Mouse (Mus musculus) myocyte (in vitro differentiated cells): ENCODE measurements around the gene Cfap73. TPM values are rescaled to one million over a fixed set of nuclear protein-coding genes. Genes with fewer than 3 reads are reported as not detected.

ENCODE experiments used
- H3K27me3 ChIP-seq: one replicate; pipeline ENCODE4 v1.6.1; 2011; ENCODE audit not compliant: control insufficient read depth, insufficient read depth, insufficient read length
- H3K36me3 ChIP-seq: one replicate; pipeline ENCODE4 v1.6.1; 2011; ENCODE audit not compliant: control insufficient read depth, insufficient read depth
- H3K4me2 ChIP-seq: one replicate; pipeline ENCODE4 v1.6.1; 2011; ENCODE audit warnings: low read depth, control low read depth
- H3K4me3 ChIP-seq: one replicate; pipeline ENCODE4 v1.5.1; 2011; ENCODE audit warnings: mild to moderate bottlenecking, control low read depth, moderate library complexity
- H3K79me2 ChIP-seq: one replicate; pipeline ENCODE4 v1.6.1; 2011; ENCODE audit not compliant: control insufficient read depth, insufficient read depth
- H3ac ChIP-seq: one replicate; pipeline ENCODE4 v1.6.1; 2011; ENCODE audit not compliant: control insufficient read depth, insufficient read length
- CEBPB ChIP-seq: IDR thresholded peaks from 2 replicates; pipeline ENCODE4 v1.6.1; 2011; ENCODE audit warnings: mild to moderate bottlenecking, moderate library complexity; ENCODE audit not compliant: poor library complexity, insufficient read depth, severe bottlenecking
- E2F4 ChIP-seq: IDR thresholded peaks from one replicate; pipeline ENCODE4 v1.6.1; 2011; ENCODE audit warnings: mild to moderate bottlenecking, control low read depth, moderate library complexity; ENCODE audit not compliant: insufficient read depth
- MAX ChIP-seq: IDR thresholded peaks from one replicate; pipeline ENCODE4 v1.6.1; 2011; ENCODE audit warnings: low read depth, mild to moderate bottlenecking, control low read depth
- MYOD1 ChIP-seq, 3 experiments: IDR thresholded peaks; one replicate each; pipeline ENCODE4 v1.6.1; 2011; ENCODE audit warnings: control low read depth in 2 of 3, low read depth in 2 of 3, mild to moderate bottlenecking in 2 of 3, moderate library complexity in 1 of 3; ENCODE audit not compliant: insufficient read length in 2 of 3, control insufficient read depth in 1 of 3
- MYOG ChIP-seq, 3 experiments: IDR thresholded peaks; one replicate each; pipeline ENCODE4 v1.6.1; 2011; ENCODE audit warnings: control low read depth in 2 of 3, low read depth in 2 of 3, mild to moderate bottlenecking in 2 of 3; ENCODE audit not compliant: insufficient read length in 2 of 3, control insufficient read depth in 1 of 3, insufficient read depth in 1 of 3
- POLR2A ChIP-seq: IDR thresholded peaks from one replicate; pipeline ENCODE4 v1.6.1; 2011; ENCODE audit warnings: low read depth, mild to moderate bottlenecking, control low read depth, moderate library complexity; ENCODE audit not compliant: insufficient read length
- POLR2AphosphoS2 ChIP-seq: IDR thresholded peaks from one replicate; pipeline ENCODE4 v1.6.1; 2011; ENCODE audit warnings: low read depth, control low read depth; ENCODE audit not compliant: insufficient read length
- REST ChIP-seq: IDR thresholded peaks from one replicate; pipeline ENCODE4 v1.6.1; 2011; ENCODE audit warnings: mild to moderate bottlenecking, control low read depth, moderate library complexity; ENCODE audit not compliant: insufficient read depth, insufficient read length
- SRF ChIP-seq: IDR thresholded peaks from one replicate; pipeline ENCODE4 v1.6.1; 2011; ENCODE audit warnings: low read depth; ENCODE audit not compliant: control insufficient read depth, insufficient read length
- TCF12 ChIP-seq: IDR thresholded peaks from one replicate; pipeline ENCODE4 v1.6.1; 2011; ENCODE audit warnings: mild to moderate bottlenecking, control low read depth; ENCODE audit not compliant: poor library complexity, insufficient read depth, severe bottlenecking
- TCF3 ChIP-seq: IDR thresholded peaks from one replicate; pipeline ENCODE4 v1.6.1; 2011; ENCODE audit warnings: low read depth, control low read depth; ENCODE audit not compliant: insufficient read length
- USF1 ChIP-seq: IDR thresholded peaks from one replicate; pipeline ENCODE4 v1.6.1; 2011; ENCODE audit warnings: low read depth, mild to moderate bottlenecking, control low read depth, moderate library complexity
- polyA plus RNA-seq: library from polyadenylated mRNA; unstranded; fragments of >200 nt; fragmentation: generic; extraction: Trizol; gene quantifications from one replicate; pipeline ENCODE4 v1.2.1, GENCODE M21; 2012; ENCODE audit warnings: missing spikeins

Cfap73 gene
- polyA plus RNA-seq, 1 experiment = not detected

DNA sequence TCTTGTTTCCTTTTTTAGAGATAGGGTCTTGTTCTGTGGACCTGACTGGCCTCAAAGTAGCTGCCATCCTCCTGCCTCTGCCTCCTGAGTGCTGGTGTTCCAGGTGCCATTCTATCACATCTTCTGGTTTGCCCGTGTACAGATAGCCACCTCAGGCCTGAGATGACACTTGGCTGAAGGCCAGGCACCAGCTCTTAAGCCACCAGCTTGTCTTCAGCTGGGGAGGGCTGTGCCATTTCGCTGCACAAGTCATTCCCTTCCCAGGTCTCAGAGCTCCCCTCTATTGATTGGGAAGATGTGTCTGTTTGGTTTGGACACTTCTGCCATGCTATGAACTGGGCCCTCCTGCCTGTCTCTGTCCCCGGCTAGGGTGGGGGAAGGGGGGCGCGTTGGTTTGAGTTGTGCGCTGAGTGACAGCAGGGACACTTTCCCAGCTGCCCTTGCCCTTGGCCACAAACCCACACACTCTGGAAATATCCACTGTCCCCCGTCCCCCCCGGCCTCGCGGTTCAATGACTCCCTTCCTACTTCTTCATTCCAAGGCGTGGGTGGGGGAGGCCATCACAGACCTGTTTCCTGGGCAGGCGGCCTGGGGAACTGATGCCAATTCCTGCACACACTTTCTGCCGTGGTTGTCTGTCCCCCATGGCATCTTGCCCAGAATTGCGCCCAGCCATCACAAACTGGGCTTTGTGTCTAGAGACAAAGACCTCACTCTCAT, 9.5 kb upstream of the Cfap73 start:
- H3K27me3 ChIP-seq = peaks cover 31% of the 10 kb centered on the region
- H3ac ChIP-seq = no peak overlapping the region
- TF ChIP-seq MYOG (IDR thresholded peaks at IDR 0.05; ENCODE audit: control insufficient read depth in 1 of 3, insufficient read depth in 1 of 3, insufficient read length in 2 of 3, low read depth in 2 of 3) = peak in 1 of 3 experiments; percentile 55
- TF ChIP-seq REST = no peak
- no peak for TF ChIP-seq E2F4
- no peak for TF ChIP-seq SRF
- no peak for TF ChIP-seq POLR2A
- TF ChIP-seq MYOD1 (IDR thresholded peaks at IDR 0.05; ENCODE audit: control insufficient read depth in 1 of 3, insufficient read length in 2 of 3, low read depth in 2 of 3) = peak; percentile 50 to 95 (median 68)
- H3K4me3 ChIP-seq = no peak overlapping the region
- H3K36me3 ChIP-seq = no peaks in the 10 kb centered on the region
- peak overlapping the region; percentile 56 for H3K4me2 ChIP-seq
- H3K79me2 ChIP-seq = no peaks in the 10 kb centered on the region

DNA sequence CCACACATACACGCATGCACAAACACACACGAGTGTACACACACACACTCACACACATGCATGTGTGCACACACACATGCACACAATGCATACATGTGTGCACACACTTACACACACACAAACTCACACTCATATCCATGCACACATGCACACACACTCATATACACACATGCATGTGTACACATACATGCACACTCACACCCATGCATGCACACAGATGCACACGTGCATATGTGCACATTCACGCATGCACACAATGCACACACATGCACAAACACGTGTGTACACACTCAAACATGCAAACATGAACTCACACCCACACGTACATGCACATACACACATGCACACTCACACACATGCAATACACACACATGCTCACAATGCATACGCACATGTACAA, 6.1 kb upstream of the Cfap73 start:
- TF ChIP-seq CEBPB (no peak), TCF3 (no peak), E2F4 (no peak), POLR2AphosphoS2 (no peak), MAX (no peak), MYOG (IDR thresholded peaks at IDR 0.05; ENCODE audit: control insufficient read depth in 1 of 3, insufficient read depth in 1 of 3, insufficient read length in 2 of 3, low read depth in 2 of 3) (no peak), REST (no peak)
- Histone ChIP-seq H3K4me2 (no peak overlapping the region), H3K27me3 (peaks cover 28% of the 10 kb centered on the region), H3ac (no peak overlapping the region), H3K36me3 (no peaks in the 10 kb centered on the region), H3K79me2 (no peaks in the 10 kb centered on the region), H3K4me3 (no peak overlapping the region)

DNA sequence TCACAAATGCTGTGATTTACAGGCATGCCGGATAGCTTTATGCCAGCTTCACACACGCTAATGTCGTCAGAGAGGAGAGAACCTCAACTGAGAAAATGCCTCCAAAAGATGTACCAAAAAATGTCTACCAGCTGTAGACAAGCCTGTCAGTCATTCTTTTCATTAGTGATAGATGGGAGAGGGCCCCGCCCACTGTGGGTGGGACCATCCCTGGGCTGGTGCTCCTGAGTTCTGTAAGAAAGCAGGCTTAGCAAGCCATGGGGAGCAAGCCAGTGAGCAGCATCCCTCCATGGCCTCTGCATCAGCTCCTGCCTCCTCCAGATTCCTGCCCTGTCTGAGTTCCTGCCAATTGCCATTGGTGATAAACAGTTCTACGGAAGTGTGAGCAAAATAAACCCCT, 1.6 kb upstream of the Cfap73 start:
- Histone ChIP-seq H3K4me3 (no peak overlapping the region), H3K36me3 (no peaks in the 10 kb centered on the region), H3K4me2 (no peak overlapping the region), H3K27me3 (peaks cover 42% of the 10 kb centered on the region), H3K79me2 (no peaks in the 10 kb centered on the region), H3ac (no peak overlapping the region)
- TF ChIP-seq POLR2AphosphoS2 = no peak
- TF ChIP-seq MYOG (IDR thresholded peaks at IDR 0.05; ENCODE audit: control insufficient read depth in 1 of 3, insufficient read depth in 1 of 3, insufficient read length in 2 of 3, low read depth in 2 of 3) = no peak
- TF ChIP-seq E2F4 = no peak
- no peak for TF ChIP-seq SRF
- no peak for TF ChIP-seq TCF12
- no peak for TF ChIP-seq MYOD1 (IDR thresholded peaks at IDR 0.05; ENCODE audit: control insufficient read depth in 1 of 3, insufficient read length in 2 of 3, low read depth in 2 of 3)
- no peak for TF ChIP-seq USF1
- TF ChIP-seq POLR2A = no peak
- no peak for TF ChIP-seq REST
- TF ChIP-seq MAX = no peak
- no peak for TF ChIP-seq CEBPB
- TF ChIP-seq TCF3 = no peak

DNA sequence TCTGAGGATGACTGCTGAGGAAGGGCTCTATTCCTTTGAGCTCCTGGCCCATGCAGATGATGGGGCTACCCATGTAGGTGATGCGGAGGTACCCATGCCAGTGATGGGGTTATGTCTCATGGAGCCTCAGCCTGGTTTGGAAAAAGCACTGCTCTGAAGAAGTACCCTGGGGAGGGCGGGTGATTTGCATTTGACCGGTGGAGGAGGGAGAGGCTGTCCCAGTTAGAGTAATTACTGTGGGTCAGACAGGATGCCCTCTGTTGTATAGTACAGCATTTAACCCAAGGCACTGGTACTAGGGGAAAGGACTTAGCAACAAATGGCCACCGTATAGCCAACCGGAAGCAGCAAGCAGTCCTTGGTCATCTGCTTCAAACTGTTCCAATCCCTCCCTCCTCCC, 825 bp upstream of the Cfap73 start:
- Histone ChIP-seq H3K4me2 (no peak overlapping the region), H3ac (no peak overlapping the region), H3K79me2 (no peaks in the 10 kb centered on the region), H3K27me3 (peaks cover 37% of the 10 kb centered on the region), H3K36me3 (no peaks in the 10 kb centered on the region), H3K4me3 (no peak overlapping the region)
- TF ChIP-seq MYOG (IDR thresholded peaks at IDR 0.05; ENCODE audit: control insufficient read depth in 1 of 3, insufficient read depth in 1 of 3, insufficient read length in 2 of 3, low read depth in 2 of 3) (no peak), TCF12 (no peak), MYOD1 (IDR thresholded peaks at IDR 0.05; ENCODE audit: control insufficient read depth in 1 of 3, insufficient read length in 2 of 3, low read depth in 2 of 3) (no peak), CEBPB (no peak), MAX (no peak), USF1 (no peak), REST (no peak), TCF3 (no peak), POLR2AphosphoS2 (no peak), POLR2A (no peak), SRF (no peak), E2F4 (no peak)

DNA sequence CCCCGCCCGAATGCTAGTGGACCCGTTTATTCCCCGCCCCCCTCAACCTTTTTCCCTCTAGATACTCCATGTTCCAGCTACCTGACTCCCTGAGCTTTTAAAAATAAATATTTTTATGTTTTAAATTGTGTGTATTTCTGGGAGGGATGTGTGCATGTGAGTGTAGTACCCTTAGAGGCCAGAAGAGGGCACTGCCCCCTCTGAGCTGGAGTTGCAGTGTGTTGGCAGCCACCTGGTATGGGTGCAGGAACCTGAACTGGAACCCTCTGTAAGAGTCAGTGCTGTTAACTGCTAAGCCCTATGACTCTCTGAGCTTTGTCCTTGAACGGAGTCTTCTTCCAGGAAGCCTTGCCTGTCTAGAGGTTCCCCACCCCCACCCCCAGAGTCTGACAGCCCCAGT, 2.1 kb downstream of the Cfap73 start:
- Histone ChIP-seq H3K79me2 (no peaks in the 10 kb centered on the region), H3K36me3 (no peaks in the 10 kb centered on the region), H3ac (no peak overlapping the region), H3K4me3 (no peak overlapping the region), H3K27me3 (peaks cover 25% of the 10 kb centered on the region), H3K4me2 (no peak overlapping the region)
- no peak for TF ChIP-seq E2F4
